Mouse (Mus musculus) heart, postnatal 36 days (tissue): Measurements from ENCODE around the gene Tmem80. TPM values are rescaled to one million over a fixed set of nuclear protein-coding genes. Genes with fewer than 3 reads are reported as not detected.

Experiments used
- DNase-seq, 2 experiments: peaks; one replicate each; pipeline ENCODE4 v3.0.0; 2021 to 2022
- intact Hi-C: fragments of 180-260 bp; cut with DNase I; formaldehyde crosslinking; loops from one replicate; pipeline ENCODE4 v1.15.1; 2025
- total RNA-seq, 2 experiments: library from RNA; stranded (reverse); gene quantifications; 2 replicates each; pipeline ENCODE4 v1.2.3; 2021

Gene Tmem80
- 10 to 100 TPM; 13.5 to 14.8 TPM for total RNA-seq

- intact Hi-C loops: loop anchor here (5.0 kb wide), 1 partner anchor 100 kb away; the partner anchor contains the start of gene Phrf1
- peak; percentile 99 for DNase-seq
Measured at GRCm38 (mm10) chr7:141327469-141328372, at the start of gene Tmem80, which contains the start of gene Deaf1. Gene Tmem80 (plus strand): TSS chr7:141327739. Gene Deaf1 (minus strand): TSS chr7:141327690.

GRCm38 (mm10) chr7:141278766-141279590 is 48.6 kb upstream of the Tmem80 start, which contains the start of gene Sct:
Gene Sct (minus strand): TSS chr7:141279133.
- intact Hi-C loops: no loop called here
- DNase-seq: no peak

DNA sequence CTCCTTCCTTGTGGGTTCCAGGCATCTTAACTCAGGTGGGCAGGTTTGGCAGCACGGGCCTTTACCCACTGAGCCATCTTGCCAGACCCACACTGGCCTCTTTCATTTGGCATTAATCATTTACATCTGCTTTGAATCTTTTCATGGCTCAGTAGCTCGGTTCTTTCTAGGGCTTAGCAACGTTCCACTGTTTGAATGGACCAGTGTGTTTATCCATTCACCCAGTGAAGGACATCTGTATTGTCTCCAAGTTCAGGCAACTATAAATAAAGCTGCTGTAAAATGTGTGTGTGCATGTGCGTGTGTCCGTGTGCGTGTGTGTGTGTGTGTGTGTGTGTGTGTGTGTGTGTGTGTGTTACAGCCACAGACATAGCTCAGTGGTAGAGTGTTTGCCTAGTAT is 46.1 kb upstream of the Tmem80 start:
- DNase-seq: no peak
- intact Hi-C loops: no loop called here

DNA sequence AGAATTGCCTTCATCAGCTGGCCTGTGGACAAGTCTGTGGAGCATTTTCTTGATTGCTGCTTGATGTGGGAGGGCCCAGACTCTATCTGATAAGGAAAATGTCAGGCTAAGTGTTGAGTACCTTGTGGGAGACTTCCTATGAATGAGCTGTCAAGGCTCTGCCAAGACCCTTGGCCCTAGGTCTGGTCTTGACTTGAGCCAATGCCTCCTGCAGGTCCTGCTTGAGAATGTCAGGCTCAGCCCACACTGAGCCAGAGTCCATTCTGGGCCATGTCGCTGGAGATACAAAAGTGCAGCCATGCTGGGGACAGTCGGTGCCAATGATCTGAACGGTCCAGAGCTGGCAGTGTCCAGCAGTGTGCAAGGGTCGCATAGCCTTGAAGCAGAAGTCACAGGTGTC is 44.8 kb upstream of the Tmem80 start:
- intact Hi-C loops: no loop called here

DNA sequence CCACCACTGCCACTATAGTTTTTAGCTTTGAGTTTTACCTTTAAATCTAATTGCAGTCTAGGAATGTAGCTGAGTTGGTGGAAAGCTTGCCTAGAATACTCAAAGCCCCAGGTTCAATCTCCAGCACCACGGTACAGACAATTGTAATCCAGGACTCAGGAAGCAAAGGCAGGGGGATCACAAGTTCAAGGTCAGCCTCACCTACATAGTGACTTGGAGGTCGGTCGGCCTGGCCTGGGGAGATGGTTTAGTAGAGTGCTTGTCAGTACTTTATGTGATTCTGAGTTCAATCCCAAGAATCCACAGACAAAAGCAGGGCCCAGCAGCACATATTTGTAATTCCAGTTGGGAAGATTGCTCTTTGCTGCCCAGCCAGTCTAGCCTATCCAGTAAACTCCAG is 39.5 kb upstream of the Tmem80 start:
- intact Hi-C loops: no loop called here

More for the DNA sequence above, 44.8 kb upstream of the Tmem80 start:
- no peak for DNase-seq

DNA sequence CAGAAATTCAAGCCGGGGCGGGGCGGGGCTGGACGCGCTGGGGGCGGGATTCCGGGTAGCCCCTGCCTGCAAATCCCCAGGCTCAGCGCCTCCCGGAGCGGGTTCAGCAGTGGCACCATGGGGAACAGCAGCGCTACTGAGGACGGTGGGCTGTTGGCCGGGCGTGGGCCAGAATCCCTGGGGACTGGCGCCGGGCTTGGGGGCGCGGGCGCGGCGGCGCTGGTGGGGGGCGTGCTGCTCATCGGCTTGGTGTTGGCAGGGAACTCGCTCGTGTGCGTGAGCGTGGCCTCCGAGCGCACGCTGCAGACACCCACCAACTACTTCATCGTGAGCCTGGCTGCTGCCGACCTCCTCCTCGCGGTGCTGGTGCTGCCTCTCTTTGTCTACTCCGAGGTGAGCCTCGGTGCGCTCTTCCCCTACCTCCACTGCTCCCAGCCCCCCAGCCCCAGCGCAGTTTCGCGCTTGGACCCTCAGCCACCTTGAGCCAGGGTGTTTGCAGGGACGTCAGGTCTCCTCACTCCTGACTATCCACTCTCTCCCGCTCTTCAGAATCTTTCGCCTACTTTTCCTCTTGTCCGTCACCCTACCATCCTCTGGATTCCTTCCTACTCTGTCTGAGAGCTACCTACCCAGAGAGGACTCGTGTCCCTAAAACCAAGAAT is 35.5 kb upstream of the Tmem80 start, which contains the start of gene Drd4:
Gene Drd4, plus strand, starts transcription at position 86 of the 662 bp plus-strand sequence.
- no peak for DNase-seq
- intact Hi-C loops: no loop called here

More for the DNA sequence above, 39.5 kb upstream of the Tmem80 start:
- no peak for DNase-seq

DNA sequence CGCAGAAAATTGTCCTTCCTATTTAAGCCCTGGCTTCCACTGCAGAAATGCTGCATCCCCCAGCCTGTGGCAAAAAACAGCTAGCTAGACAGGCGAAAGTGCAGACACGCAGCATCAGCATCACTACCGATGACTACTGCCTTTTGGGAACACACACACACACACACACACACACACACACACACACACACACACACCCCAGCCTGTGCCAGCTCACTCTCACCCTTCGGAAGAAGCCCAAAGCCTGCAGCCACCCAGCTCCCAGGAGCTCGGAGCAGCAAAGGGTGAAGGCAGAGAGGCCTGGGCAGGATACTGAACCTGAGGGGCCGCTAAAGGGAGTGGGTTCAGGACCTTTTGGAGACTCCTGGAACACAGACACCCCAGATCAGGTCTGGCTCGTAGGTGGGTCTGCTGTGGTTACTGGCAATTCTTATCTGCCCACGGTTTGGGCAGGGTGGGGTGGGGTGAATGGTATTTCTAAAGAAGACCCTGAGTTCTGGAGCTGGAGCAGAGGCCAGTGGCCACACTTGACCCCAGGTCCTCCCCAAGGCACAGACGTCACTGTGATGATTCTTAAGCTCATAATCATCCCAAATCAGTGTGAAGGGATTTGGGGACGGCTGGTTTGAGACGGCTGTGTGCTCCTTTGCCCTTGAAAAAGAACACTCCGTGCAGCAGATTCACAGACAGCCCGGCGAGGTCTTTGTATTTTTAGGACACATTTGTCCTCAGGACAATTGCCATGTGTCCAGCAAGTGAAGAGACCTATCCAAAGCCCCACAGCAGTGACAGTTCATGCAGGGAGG is 34.8 kb upstream of the Tmem80 start:
- intact Hi-C loops: no loop called here
- no peak for DNase-seq

- peak in 1 of 2 experiments; percentile 19 for DNase-seq
- intact Hi-C loops: no loop called here
Measured at GRCm38 (mm10) chr7:141293852-141294471, 33.6 kb upstream of the Tmem80 start.

DNA sequence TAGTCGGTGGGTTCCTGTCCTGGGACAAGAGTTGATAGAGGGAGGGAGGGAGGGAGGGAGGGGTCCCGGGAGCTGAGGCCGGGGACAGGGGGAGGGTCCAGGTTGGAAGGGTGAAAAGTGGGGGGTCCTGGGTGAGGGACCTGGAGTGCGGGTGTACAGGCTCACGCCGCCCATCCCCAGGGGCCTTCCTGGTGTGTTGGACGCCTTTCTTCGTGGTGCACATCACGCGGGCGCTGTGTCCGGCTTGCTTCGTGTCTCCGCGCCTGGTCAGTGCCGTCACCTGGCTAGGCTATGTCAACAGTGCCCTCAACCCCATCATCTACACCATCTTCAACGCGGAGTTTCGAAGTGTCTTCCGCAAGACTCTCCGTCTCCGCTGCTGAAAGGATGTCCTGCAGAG is 33.1 kb upstream of the Tmem80 start:
- DNase-seq: no peak
- intact Hi-C loops: no loop called here

- DNase-seq: no peak
- intact Hi-C loops: no loop called here
Measured at GRCm38 (mm10) chr7:141297926-141298650, 29.5 kb upstream of the Tmem80 start.

GRCm38 (mm10) chr7:141299175-141299574 is 28.4 kb upstream of the Tmem80 start:
- intact Hi-C loops: no loop called here
- DNase-seq: no peak

DNA sequence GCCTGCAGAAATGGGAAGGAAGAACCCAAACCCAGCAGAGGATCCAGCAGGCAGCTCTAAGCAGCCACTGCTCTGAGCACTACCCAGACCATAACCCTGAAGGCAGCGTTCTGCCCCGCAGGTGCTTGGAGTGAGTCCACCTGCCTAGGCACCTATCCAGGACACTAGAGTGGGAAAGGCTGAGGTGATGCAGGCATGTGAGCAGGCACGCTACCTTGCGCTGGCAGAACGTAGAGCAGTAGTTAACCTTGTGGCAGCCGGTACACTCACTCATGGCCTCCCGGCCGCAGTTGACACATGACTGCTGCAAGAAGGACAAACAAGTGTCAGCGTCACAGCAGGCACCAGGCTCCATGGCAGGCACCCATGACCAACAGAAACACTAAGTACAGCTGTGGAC is 26.2 kb upstream of the Tmem80 start:
- intact Hi-C loops: no loop called here
- DNase-seq: no peak

GRCm38 (mm10) chr7:141302702-141303268 is 24.8 kb upstream of the Tmem80 start:
- no peak for DNase-seq
- intact Hi-C loops: no loop called here

DNA sequence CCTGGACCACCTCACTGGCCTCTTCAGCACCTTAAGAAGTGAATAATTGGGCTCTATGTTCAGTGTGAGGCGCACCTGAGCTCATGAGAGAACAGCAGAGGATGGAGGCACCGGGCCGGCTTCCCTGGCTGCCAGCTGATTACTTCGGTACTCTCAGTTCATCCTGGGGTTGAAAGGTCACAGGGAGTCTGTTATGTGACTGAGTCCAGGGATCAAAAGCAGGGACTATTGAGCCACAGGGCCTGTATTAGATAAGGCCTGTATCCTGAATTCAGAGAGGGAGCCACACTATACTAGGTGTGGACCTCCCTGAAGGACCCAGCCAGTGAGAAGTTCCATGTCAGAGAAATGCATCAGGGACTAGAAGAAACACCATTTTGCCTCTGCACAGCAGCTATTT is 23.0 kb upstream of the Tmem80 start:
- intact Hi-C loops: no loop called here

GRCm38 (mm10) chr7:141314416-141314815 is 13.1 kb upstream of the Tmem80 start:
- intact Hi-C loops: no loop called here

More for the DNA sequence above, 23.0 kb upstream of the Tmem80 start:
- DNase-seq: no peak

DNA sequence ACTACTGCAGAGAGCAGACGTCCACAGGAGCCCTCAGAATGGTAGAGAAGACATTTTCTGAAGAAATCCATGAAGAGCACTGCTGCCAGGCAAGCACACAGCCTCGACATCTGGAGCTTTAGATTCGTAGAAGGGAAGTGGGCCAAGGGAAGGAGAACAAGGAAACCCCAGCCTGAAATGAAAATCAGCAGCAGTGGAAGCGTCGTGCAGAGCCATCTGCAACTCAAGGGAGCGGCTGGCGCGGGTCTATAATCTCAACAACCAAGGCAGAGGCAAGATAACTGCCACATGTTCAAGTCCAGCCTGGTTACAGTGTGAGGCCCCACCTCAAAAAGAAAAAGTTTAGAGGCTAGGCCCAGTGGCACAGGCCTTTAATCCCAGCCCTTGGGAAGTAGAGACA is 12.5 kb upstream of the Tmem80 start:
- intact Hi-C loops: no loop called here
- DNase-seq: no peak

More at GRCm38 (mm10) chr7:141314416-141314815, 13.1 kb upstream of the Tmem80 start:
- no peak for DNase-seq

DNA sequence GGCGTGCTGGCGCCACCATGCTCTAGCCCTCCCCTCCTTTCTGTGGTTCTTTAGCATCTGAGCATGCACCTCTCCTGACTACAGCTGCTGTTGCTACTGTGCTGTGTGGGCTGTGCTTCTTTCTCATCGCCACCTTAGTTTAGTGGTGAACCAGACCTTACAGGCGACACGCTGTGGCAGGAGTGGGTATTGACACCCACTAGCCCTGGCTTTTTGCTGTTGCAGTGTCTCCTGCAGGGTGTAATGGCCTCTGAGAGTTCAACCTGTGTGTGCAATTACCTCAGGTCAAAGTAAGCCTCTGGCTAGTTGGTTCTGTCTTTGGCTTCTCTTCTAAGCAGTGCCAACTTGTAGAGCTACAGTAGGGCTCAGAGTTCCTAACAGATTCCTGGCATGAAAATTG is 11.6 kb upstream of the Tmem80 start:
- intact Hi-C loops: no loop called here
- no peak for DNase-seq

DNA sequence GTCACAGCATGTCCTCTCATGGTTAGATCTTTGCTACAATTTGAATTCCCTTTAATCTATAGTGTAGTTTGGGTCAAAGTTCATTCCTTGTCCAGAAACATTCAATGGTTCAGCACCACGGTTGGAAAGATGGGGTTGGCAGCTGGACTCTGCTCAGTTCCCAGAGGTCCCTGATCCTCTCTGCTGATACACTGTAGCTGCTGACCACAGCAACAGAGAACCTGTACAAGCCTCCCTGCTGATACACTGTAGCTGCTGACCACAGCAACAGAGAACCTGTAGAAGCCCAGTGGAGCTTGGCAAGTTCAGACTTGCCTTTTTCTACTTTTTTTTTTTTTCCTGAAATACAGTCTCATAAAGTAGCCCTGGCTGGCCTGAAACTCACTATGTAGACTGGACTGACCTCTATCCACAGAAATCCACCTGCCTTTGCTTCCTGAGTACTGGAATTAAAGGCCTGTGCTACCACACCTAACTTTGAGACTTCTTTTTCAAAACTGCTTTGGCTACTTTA is 9.9 kb upstream of the Tmem80 start:
- no peak for DNase-seq
- intact Hi-C loops: no loop called here
